Mouse (Mus musculus) forebrain, embryonic 11.5 days (tissue): ENCODE measurements at regions not wholly inside any gene's neighbourhood (a gene's known extent, or its start where the extent isn't known, plus 50 kb on each side); places are given as distances from the start of the nearest gene placed in this dataset.

Experiments
- ATAC-seq: fragments of 200-750 bp; cut with Nextera tagmentation; replicated peaks from 2 replicates; pipeline ENCODE4 v1.8.0; 2017; ENCODE audit warnings: moderate TSS enrichment; ENCODE audit not compliant: low FRiP score
- DNase-seq: peaks from one replicate; pipeline ENCODE4 v3.0.0-alpha.2; 2017; ENCODE audit warnings: low spot score
- H3K27ac ChIP-seq: fragments of 300-500 bp; sonication (generic); 2 replicates; pipeline ENCODE4 v1.5.1; 2014; ENCODE audit warnings: low read depth, low read length
- H3K27me3 ChIP-seq: fragments of 300-500 bp; sonication (generic); 2 replicates; pipeline ENCODE4 v1.6.1; 2014; ENCODE audit warnings: mild to moderate bottlenecking, low read length, mixed read lengths; ENCODE audit not compliant: control insufficient read depth, insufficient read depth
- H3K36me3 ChIP-seq: fragments of 300-500 bp; sonication (generic); 2 replicates; pipeline ENCODE4 v1.6.1; 2014; ENCODE audit warnings: mild to moderate bottlenecking, low read length, moderate library complexity, mixed read lengths; ENCODE audit not compliant: control insufficient read depth, insufficient read depth
- H3K4me1 ChIP-seq: fragments of 300-500 bp; sonication (generic); replicated peaks from 2 replicates; pipeline ENCODE4 v1.6.1; 2014; ENCODE audit warnings: low read length, mixed read lengths; ENCODE audit not compliant: control insufficient read depth, insufficient read depth
- H3K4me2 ChIP-seq: fragments of 300-500 bp; sonication (generic); 2 replicates; pipeline ENCODE4 v1.6.1; 2014; ENCODE audit warnings: low read depth, mild to moderate bottlenecking, low read length, moderate library complexity, mixed read lengths; ENCODE audit not compliant: severe bottlenecking
- H3K4me3 ChIP-seq: fragments of 300-500 bp; sonication (generic); 2 replicates; pipeline ENCODE4 v1.5.1; 2014; ENCODE audit warnings: low read depth, low read length
- H3K9ac ChIP-seq: fragments of 300-500 bp; sonication (generic); 2 replicates; pipeline ENCODE4 v1.6.1; 2014; ENCODE audit warnings: low read length
- H3K9me3 ChIP-seq: fragments of 300-500 bp; sonication (generic); 2 replicates; pipeline ENCODE4 v1.6.1; 2016; ENCODE audit warnings: low read length, mixed read lengths; ENCODE audit not compliant: control insufficient read depth
- WGBS: fragments of 180-500 bp; shearing (Covaris S2); extraction: QIAGEN DNeasy Blood & Tissue Kit; methylation state at CpG from one replicate; pipeline ENCODE4 v1.1.7; 2014; 5-methylcytosine and 5-hydroxymethylcytosine counted together

DNA sequence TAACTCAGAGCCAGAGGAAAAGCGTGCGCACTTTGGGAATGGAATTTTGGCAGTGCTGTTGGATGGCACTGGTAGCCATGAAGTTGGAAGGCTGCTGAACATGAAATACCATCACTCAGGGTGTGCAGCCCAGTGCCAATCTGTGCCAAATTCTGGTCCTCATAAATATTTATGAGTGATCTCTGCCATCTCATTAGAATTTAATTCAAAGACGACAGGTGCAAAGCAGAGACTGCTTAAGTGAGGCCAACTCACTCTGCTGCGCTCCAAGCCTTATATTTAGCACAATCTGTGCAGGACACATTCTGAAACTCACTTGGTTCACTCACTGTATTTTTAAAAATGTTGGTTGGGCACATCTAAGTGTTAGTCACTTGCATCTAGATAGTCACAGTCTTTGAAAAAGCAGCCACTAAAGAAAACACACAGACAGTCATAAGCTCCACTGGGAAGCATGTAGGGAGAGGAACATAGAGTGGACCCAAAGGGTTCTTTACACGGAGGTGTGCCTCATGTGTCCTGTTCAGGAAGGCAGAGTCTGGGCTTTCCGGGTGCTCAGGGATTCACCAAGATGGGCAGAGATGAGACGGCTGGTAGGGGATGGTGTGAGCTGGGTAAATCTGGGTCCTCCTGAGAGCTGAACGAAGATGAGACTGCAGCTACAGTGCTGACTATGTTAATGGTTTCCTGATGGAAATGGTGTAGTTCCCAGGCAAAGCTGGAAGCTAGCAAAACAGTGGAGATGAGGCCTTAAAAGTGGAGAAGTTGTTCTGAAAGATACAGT, 322.8 kb downstream of the Fat4 start:
- DNase-seq (no peak), ATAC-seq (no peak)
- Histone ChIP-seq H3K4me1 (peaks cover 3% of the 10 kb centered on the region; the same call in 1 of the 2 replicates), H3K9me3 (no peaks in the 10 kb centered on the region), H3K4me2 (no peak overlapping the region), H3K27ac (no peak overlapping the region), H3K27me3 (no peaks in the 10 kb centered on the region), H3K4me3 (no peak overlapping the region), H3K9ac (no peak overlapping the region), H3K36me3 (no peaks in the 10 kb centered on the region)
- WGBS, result 77% methylated on average over 8 of the region's 8 CpGs

DNA sequence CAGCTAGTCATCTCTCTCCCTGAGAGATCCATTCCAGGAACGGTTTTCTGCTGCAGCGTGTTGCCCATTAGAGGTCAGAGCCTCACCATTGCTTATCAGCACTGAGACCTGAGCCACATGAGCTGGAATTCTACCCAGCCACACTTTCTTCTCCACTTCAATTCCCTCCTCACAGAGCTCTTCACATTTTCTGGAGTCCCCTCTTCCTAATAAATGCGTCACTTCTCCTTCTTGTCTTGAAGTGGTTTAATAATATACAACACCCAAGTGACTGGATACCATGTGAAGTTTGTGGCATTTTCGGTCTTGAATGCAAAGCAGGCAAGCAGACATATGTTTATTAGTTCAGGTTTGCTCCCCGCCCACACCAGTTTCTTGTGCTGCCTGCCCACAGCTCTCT, 324.9 kb downstream of the Fat4 start:
- ATAC-seq (no peak), DNase-seq (no peak)
- no peaks in the 10 kb centered on the region for H3K36me3 ChIP-seq
- H3K9me3 ChIP-seq, result no peaks in the 10 kb centered on the region
- no peak overlapping the region for H3K27ac ChIP-seq
- no peak overlapping the region for H3K4me3 ChIP-seq
- peaks cover 3% of the 10 kb centered on the region; the same call in 1 of the 2 replicates for H3K4me1 ChIP-seq
- no peak overlapping the region for H3K9ac ChIP-seq
- no peak overlapping the region for H3K4me2 ChIP-seq
- WGBS, result 70% methylated on average over 5 of the region's 5 CpGs
- no peaks in the 10 kb centered on the region for H3K27me3 ChIP-seq

DNA sequence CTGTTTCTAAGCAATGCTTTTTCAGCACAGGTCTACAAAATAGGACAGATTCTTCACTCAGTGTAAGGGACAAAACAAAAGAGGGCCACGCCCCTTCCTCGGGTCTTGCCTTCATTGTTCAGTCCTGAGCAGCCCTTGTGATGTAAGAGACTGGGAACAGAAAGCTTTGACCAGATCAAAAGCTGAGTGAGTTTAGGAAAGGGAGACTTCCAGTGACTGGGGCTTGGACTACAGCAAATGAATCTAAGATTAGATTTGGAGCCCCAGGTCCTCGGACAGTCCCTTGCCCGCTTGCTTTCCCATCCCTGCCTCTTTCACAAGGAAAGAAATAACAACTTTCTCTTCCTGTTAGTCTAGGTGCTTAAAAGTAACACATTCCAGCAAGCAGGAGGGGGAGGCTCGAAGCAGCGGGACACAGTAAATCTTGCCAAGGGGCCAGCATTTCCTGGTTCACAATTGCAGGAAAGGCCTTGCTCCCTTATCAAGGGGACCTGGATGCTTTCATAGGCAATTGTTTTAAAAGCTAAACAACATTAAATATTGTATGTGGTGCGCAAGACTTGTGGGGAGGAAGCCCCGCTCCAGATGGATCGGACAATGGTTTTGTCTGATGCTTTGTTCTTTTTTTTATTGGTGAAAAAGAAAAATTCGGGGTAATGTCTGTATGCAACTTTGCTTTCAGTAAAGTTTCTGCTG, 333.4 kb downstream of the Fat4 start:
- DNase-seq (peak; percentile 70), ATAC-seq (peak; percentile 95)
- H3K27ac ChIP-seq, result peak overlapping the region; percentile 48; the same call in 1 of the 2 replicates
- no peaks in the 10 kb centered on the region for H3K36me3 ChIP-seq
- H3K9me3 ChIP-seq, result no peaks in the 10 kb centered on the region
- H3K4me2 ChIP-seq, result peak overlapping the region; percentile 31; the same call in 1 of the 2 replicates
- H3K9ac ChIP-seq, result peak overlapping the region; percentile 23; the same call in 1 of the 2 replicates
- 20% methylated on average over 10 of the region's 10 CpGs for WGBS
- no peaks in the 10 kb centered on the region for H3K27me3 ChIP-seq
- H3K4me1 ChIP-seq, result peaks cover 8% of the 10 kb centered on the region
- no peak overlapping the region for H3K4me3 ChIP-seq

DNA sequence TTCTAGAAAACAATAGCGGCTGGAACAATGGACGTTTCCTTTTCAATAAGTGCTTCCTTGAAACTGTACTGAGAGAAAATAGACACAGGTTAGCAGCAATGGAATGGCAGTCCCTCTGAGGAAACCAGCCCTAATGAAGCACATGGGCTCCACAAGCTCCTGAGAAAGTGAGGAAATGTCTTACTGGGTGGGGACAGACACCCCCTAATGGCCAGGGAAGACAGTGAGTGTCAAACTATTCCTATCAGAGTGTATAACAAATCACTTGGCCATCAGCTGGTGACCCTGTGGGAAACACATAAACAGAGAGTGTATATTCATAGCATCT, 333.9 kb downstream of the Fat4 start:
- 41% methylated on average over 2 of the region's 2 CpGs for WGBS
- Histone ChIP-seq H3K9me3 (no peaks in the 10 kb centered on the region), H3K4me2 (no peak overlapping the region)

DNA sequence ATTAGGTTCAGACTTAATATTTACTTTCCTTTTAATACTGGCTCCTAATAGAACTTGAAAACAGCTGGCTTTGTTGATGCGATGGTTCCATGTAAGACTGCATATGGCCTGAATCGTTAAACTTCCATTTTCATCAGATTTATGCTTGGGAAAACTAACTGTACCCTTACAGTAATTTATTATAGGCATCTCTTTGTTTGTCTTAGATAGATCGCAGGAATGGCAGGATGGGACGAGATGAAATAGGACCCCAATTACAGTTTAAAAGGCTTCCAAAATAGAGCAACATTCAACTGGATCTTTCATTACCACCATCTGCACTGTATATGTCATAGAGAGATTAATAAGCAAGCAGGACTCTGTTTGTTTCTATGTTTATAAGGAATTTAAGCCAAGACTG, 335.3 kb downstream of the Fat4 start:
- no peak overlapping the region for H3K27ac ChIP-seq
- WGBS, result 92% methylated on average over 4 of the region's 4 CpGs
- ATAC-seq, result no peak

More for the DNA sequence above, 333.9 kb downstream of the Fat4 start:
- Histone ChIP-seq H3K27ac (no peak overlapping the region), H3K4me1 (peaks cover 8% of the 10 kb centered on the region), H3K4me3 (no peak overlapping the region), H3K27me3 (no peaks in the 10 kb centered on the region), H3K36me3 (no peaks in the 10 kb centered on the region), H3K9ac (no peak overlapping the region; the same call in 1 of the 2 replicates)
- ATAC-seq (peak; percentile 75), DNase-seq (no peak)

DNA sequence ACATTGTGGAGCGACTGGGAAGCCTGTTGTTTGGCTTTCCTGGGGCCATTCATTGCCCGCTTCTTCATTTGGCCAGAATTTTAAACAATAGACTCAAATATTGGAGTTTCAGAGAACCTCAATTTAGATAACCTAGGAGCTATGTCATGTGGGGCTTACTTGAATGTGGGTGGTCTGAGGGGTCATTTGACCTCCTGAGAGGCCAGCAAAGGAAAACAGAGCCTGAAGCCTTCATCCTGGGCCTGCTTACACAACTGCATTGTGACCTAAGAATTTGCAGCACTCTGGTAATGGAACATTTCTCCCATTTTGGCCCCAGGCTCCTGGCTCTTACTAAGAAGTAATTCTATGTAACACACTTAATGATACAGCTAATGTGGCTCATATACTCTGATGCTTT, 348.2 kb downstream of the Fat4 start:
- Histone ChIP-seq H3K4me3 (no peak overlapping the region), H3K27me3 (no peaks in the 10 kb centered on the region), H3K9ac (no peak overlapping the region), H3K4me2 (no peak overlapping the region), H3K9me3 (no peaks in the 10 kb centered on the region), H3K4me1 (no peaks in the 10 kb centered on the region), H3K27ac (no peak overlapping the region), H3K36me3 (no peaks in the 10 kb centered on the region)
- 59% methylated on average over 2 of the region's 2 CpGs for WGBS
- ATAC-seq (no peak), DNase-seq (no peak)

More for the DNA sequence above, 335.3 kb downstream of the Fat4 start:
- H3K36me3 ChIP-seq, result no peaks in the 10 kb centered on the region
- H3K4me1 ChIP-seq, result peaks cover 8% of the 10 kb centered on the region
- no peak overlapping the region for H3K4me2 ChIP-seq
- no peaks in the 10 kb centered on the region for H3K27me3 ChIP-seq
- no peak overlapping the region for H3K9ac ChIP-seq
- no peaks in the 10 kb centered on the region for H3K9me3 ChIP-seq
- DNase-seq, result no peak
- H3K4me3 ChIP-seq, result no peak overlapping the region

DNA sequence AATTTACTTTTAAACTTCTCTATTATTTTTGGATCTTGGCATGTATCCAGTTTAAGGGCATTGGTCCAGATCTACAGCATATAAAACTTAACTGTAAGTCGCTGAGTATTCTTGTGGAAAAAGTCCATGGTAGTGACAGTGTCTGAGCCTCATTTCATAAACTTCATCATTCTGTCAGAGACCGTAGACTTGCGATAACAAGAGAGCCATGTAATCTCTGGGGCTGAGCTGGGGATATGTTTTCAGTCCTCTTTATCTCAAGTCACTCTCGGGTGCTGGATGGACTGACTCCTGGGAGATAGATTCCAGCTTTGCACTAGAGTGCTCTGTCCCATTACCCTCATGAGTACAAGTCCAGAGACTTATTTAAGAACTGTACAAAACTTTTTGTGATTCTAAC, 362.0 kb downstream of the Fat4 start:
- Histone ChIP-seq H3K9me3 (no peaks in the 10 kb centered on the region), H3K4me3 (no peak overlapping the region), H3K4me1 (no peaks in the 10 kb centered on the region), H3K36me3 (no peaks in the 10 kb centered on the region), H3K9ac (no peak overlapping the region), H3K27ac (no peak overlapping the region; the same call in 1 of the 2 replicates), H3K4me2 (no peak overlapping the region), H3K27me3 (no peaks in the 10 kb centered on the region)
- DNase-seq, result no peak
- ATAC-seq, result peak; percentile 31; the same call in 1 of the 2 replicates
- WGBS, result 86% methylated on average over 4 of the region's 4 CpGs

DNA sequence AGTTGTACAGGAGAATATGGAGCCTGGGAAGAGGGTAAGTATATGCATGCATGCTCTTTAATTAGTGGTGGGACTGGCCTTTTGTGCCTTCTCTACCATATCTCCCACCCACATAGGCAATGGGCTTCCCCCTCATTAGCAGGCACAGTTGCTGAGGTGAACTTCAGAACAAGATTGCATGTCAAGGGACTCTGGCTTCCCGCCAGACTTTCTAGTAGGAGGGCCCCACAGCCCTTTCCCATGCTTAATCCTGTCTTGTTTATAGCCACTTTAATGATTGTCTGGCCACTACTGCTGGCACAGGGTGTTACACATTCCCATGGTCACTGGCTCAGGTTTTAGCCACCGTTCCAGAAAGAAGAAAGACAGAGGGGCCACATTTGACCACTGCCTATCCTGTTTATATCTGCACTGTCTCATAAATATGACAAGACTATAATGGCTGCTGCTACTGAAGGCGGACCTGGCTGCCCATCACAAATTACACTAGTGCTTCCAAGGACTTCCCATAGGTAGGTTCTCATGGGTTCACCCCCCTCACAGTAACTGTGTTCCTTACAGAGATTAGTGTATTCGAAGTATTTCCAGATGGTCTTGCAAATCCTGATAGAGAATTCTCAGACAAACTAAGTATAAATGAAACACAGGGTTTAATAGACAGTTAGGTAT, 362.6 kb downstream of the Fat4 start:
- Histone ChIP-seq H3K27ac (0 out of 2 replicates have a peak overlapping the region, but pooled peaks have one; percentile 15), H3K9me3 (no peaks in the 10 kb centered on the region), H3K27me3 (no peaks in the 10 kb centered on the region), H3K4me2 (no peak overlapping the region), H3K36me3 (no peaks in the 10 kb centered on the region), H3K9ac (no peak overlapping the region), H3K4me3 (no peak overlapping the region), H3K4me1 (no peaks in the 10 kb centered on the region)
- WGBS, result 73% methylated on average over 4 of the region's 4 CpGs
- ATAC-seq (peak; percentile 91), DNase-seq (peak; percentile 75)
